Mouse (Mus musculus) spleen, embryonic (tissue): ENCODE data around the gene Casd1.

Source experiments
- CTCF ChIA-PET: fragments of 350-600 bp; sonication (Branson Sonifier 250); formaldehyde crosslinking; loops from one replicate; lab custom pipeline; 2022; lab: Charles Lee

Gene Casd1

GRCm38 (mm10) chr6:4600658-4601296 is at the start of gene Casd1:
Gene Casd1, plus strand, starts transcription at chr6:4600839.
- CTCF ChIA-PET: no interaction called here

GRCm38 (mm10) chr6:4555366-4555765 is 45.3 kb upstream of the Casd1 start:
- CTCF ChIA-PET: no interaction called here

GRCm38 (mm10) chr6:4557086-4557485 is 43.6 kb upstream of the Casd1 start:
- CTCF ChIA-PET: no interaction called here

- CTCF ChIA-PET: no interaction called here
These were observed 43.0 kb upstream of the Casd1 start for GRCm38 (mm10) chr6:4557678-4558077.

GRCm38 (mm10) chr6:4561156-4561555 is 39.5 kb upstream of the Casd1 start:
- CTCF ChIA-PET: no interaction called here

- CTCF ChIA-PET: no interaction called here
These were observed 39.0 kb upstream of the Casd1 start for GRCm38 (mm10) chr6:4561621-4562020.

- CTCF ChIA-PET: no interaction called here
These were observed 38.2 kb upstream of the Casd1 start for GRCm38 (mm10) chr6:4562401-4562800.

- CTCF ChIA-PET: no interaction called here
These were observed 37.2 kb upstream of the Casd1 start for GRCm38 (mm10) chr6:4563477-4563876.

GRCm38 (mm10) chr6:4570412-4570811 is 30.2 kb upstream of the Casd1 start:
- CTCF ChIA-PET: interaction anchor here (0.6 kb wide), 1 partner anchor 1388 kb away, joined by 3 read pairs; no protein-coding TSS in a partner anchor

GRCm38 (mm10) chr6:4577756-4578155 is 22.9 kb upstream of the Casd1 start:
- CTCF ChIA-PET: no interaction called here

- CTCF ChIA-PET: no interaction called here
These were observed 22.3 kb upstream of the Casd1 start for GRCm38 (mm10) chr6:4578343-4578742.

GRCm38 (mm10) chr6:4579620-4580019 is 21.0 kb upstream of the Casd1 start:
- CTCF ChIA-PET: no interaction called here

GRCm38 (mm10) chr6:4583485-4583884 is 17.2 kb upstream of the Casd1 start:
- CTCF ChIA-PET: no interaction called here

- CTCF ChIA-PET: no interaction called here
These were observed 12.7 kb upstream of the Casd1 start for GRCm38 (mm10) chr6:4587946-4588345.

- CTCF ChIA-PET: no interaction called here
These were observed 11.9 kb upstream of the Casd1 start for GRCm38 (mm10) chr6:4588722-4589121.

GRCm38 (mm10) chr6:4590089-4590488 is 10.6 kb upstream of the Casd1 start:
- CTCF ChIA-PET: interaction anchor here (0.5 to 0.7 kb wide), 3 partner anchors 42 to 646 kb away, joined by 3 to 6 read pairs (median 3); no protein-coding TSS in a partner anchor

GRCm38 (mm10) chr6:4597711-4598110 is 2.9 kb upstream of the Casd1 start:
- CTCF ChIA-PET: no interaction called here

GRCm38 (mm10) chr6:4600085-4600657 is 468 bp upstream of the Casd1 start:
- CTCF ChIA-PET: no interaction called here

- CTCF ChIA-PET: no interaction called here
These were observed 775 bp downstream of the Casd1 start for GRCm38 (mm10) chr6:4601297-4601931.

- CTCF ChIA-PET: no interaction called here
These were observed 1.4 kb downstream of the Casd1 start for GRCm38 (mm10) chr6:4602012-4602411.

GRCm38 (mm10) chr6:4606394-4606793 is 5.8 kb downstream of the Casd1 start:
- CTCF ChIA-PET: no interaction called here

GRCm38 (mm10) chr6:4610216-4610896 is 9.7 kb downstream of the Casd1 start:
- CTCF ChIA-PET: interaction anchor here (0.6 kb wide), 1 partner anchor 622 kb away, joined by 3 read pairs; no protein-coding TSS in a partner anchor
